Mouse (Mus musculus) gastrocnemius, postnatal 14 days (tissue): Measurements from ENCODE around the gene Colgalt2. TPM values are rescaled to one million over a fixed set of nuclear protein-coding genes. Genes with fewer than 3 reads are reported as not detected.

Experiments used
- DNase-seq: peaks from one replicate; pipeline ENCODE4 v3.0.0; 2021; ENCODE audit warnings: mixed read lengths
- intact Hi-C: fragments of 180-260 bp; cut with DNase I; formaldehyde crosslinking; loops from one replicate; pipeline ENCODE4 v1.15.1; 2025; ENCODE audit warnings: low total_unique reads
- total RNA-seq, 2 experiments: library from RNA; stranded (reverse); gene quantifications; 2 replicates each; pipeline ENCODE4 v1.2.3; 2021

Colgalt2 gene
- total RNA-seq, 2 experiments from 2014 or later, result 4.1 TPM

- peak; percentile 77 for DNase-seq
- intact Hi-C loops, result loop anchor here (5.0 kb wide), 1 partner anchor 71 kb away; no protein-coding TSS in a partner anchor
Observed at GRCm38 (mm10) chr1:152555944-152556573, 156.4 kb downstream of the Colgalt2 start.

DNA sequence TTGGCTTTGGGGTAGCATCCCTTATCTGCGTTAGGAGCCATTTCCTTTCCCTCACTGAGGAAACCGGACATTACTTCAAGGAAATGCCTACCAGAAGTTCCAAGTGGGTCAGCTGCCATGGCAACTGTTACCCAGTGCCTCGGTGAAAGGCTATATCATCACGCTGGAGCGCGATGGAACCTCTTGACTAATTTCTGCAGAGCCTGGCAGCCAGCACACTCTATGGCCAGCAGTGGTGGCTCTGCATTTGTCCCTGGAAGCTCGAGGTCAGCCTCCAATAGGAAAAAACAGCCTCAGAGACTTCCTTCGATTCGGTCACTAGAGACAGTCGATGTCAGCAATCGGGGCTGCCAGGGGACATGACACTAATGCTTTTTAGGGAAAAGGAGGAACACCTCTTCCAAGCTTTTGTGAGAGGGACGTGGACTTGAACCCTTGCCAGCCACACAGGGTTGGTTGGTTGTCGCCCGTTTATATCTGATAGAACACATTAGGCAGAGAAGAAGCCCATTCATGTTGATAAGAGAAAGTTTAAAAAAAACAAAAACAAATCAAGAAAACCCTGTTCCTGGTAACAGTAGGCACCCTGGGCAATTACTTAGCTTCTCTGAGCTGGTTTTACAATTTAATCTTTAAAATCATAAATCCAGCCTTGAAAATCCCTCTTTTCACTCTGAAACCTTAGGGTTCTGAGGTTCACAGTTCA is 157.1 kb downstream of the Colgalt2 start:
- intact Hi-C loops, result loop anchor here (5.0 kb wide), 1 partner anchor 71 kb away; no protein-coding TSS in a partner anchor

More for the DNA sequence above, 157.1 kb downstream of the Colgalt2 start:
- peak; percentile 24 for DNase-seq

Other genes starting within 250 kb of the Colgalt2 start
- 10 to 100 TPM; 11.0 to 14.4 TPM for gene Tsen15, start 13.1 kb upstream of the Colgalt2 start, total RNA-seq